ENCODE assay signal across 8 mouse cellular contexts in the genomic region with DNA sequence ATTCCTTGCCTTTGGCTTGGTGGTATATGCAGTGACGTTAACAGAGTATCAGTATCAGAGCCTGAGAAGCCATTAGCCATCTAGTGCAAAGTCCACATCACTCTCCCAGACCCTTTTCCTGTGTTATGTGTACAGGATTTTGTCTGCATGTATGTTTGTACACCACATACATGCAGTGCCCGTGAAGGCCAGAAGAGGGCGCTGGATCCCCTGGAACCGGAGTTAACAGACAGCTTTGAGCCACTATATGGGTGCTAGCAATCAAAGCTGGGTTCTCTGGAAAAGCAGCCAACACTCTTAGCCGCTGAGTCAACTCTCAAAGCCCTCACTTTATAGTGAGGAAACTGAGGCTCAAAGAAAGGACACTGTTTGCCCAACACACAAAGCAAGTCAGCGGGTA. TPM values are rescaled to one million over a fixed set of nuclear protein-coding genes. Genes with fewer than 3 reads are reported as not detected.
DNase-seq lines count a peak whose midpoint lies in the region; ATAC-seq and TF ChIP-seq lines count a peak whose summit lies in the region.

No protein-coding gene starts in this region.

- H3K36me3 ChIP-seq in forebrain, embryonic 10.5 days (replicated peaks): no peaks in the 10 kb centered on the region
- H3K36me3 ChIP-seq in forebrain, embryonic 16.5 days (ENCODE audit: control insufficient read depth, insufficient read depth): no peaks in the 10 kb centered on the region
- H3K36me3 ChIP-seq in embryonic facial prominence, embryonic 12.5 days: no peaks in the 10 kb centered on the region
- no peaks in the 10 kb centered on the region for H3K36me3 ChIP-seq in limb, embryonic 14.5 days (ENCODE audit: control insufficient read depth, insufficient read depth, low read length)

- no peak overlapping the region for H3K9ac ChIP-seq in forebrain, embryonic 16.5 days (replicated peaks; ENCODE audit: low read depth, low read length)
- H3K9ac ChIP-seq in embryonic facial prominence, embryonic 12.5 days: no peak overlapping the region
- H3K9ac ChIP-seq in limb, embryonic 14.5 days (ENCODE audit: low read depth, low read length, severe bottlenecking): no peak overlapping the region

- H3K27me3 ChIP-seq in forebrain, embryonic 10.5 days (ENCODE audit: poor library complexity, severe bottlenecking): peaks cover 50% of the 10 kb centered on the region
- H3K27me3 ChIP-seq in forebrain, embryonic 16.5 days (replicated peaks; ENCODE audit: control insufficient read depth, insufficient read depth, low read length): no peaks in the 10 kb centered on the region
- no peaks in the 10 kb centered on the region for H3K27me3 ChIP-seq in embryonic facial prominence, embryonic 12.5 days
- H3K27me3 ChIP-seq in limb, embryonic 14.5 days (ENCODE audit: control insufficient read depth, insufficient read depth, low read length): no peaks in the 10 kb centered on the region

- no peaks in the 10 kb centered on the region for H3K9me3 ChIP-seq in forebrain, embryonic 10.5 days
- no peaks in the 10 kb centered on the region for H3K9me3 ChIP-seq in forebrain, embryonic 16.5 days (ENCODE audit: control insufficient read depth, low read length)
- H3K9me3 ChIP-seq in embryonic facial prominence, embryonic 12.5 days: no peaks in the 10 kb centered on the region
- H3K9me3 ChIP-seq in limb, embryonic 14.5 days (ENCODE audit: control insufficient read depth, low read length): no peaks in the 10 kb centered on the region

- H3K4me2 ChIP-seq in forebrain, embryonic 16.5 days (ENCODE audit: low read length): no peak overlapping the region
- no peak overlapping the region for H3K4me2 ChIP-seq in embryonic facial prominence, embryonic 12.5 days (replicated peaks)
- no peak overlapping the region for H3K4me2 ChIP-seq in limb, embryonic 14.5 days (replicated peaks; ENCODE audit: low read depth, low read length, severe bottlenecking)

- no peak overlapping the region for H3K4me3 ChIP-seq in forebrain, embryonic 10.5 days
- no peak overlapping the region for H3K4me3 ChIP-seq in forebrain, embryonic 16.5 days (replicated peaks; ENCODE audit: low read length)
- H3K4me3 ChIP-seq in embryonic facial prominence, embryonic 12.5 days: no peak overlapping the region
- H3K4me3 ChIP-seq in limb, embryonic 14.5 days (replicated peaks; ENCODE audit: low read length): no peak overlapping the region

- WGBS in forebrain, embryonic 10.5 days: 69% methylated on average over 6 of the region's 6 CpGs
- WGBS in forebrain, embryonic 16.5 days: 67% methylated on average over 6 of the region's 6 CpGs
- WGBS in embryonic facial prominence, embryonic 12.5 days: 72% methylated on average over 6 of the region's 6 CpGs
- 67% methylated on average over 6 of the region's 6 CpGs for WGBS in limb, embryonic 14.5 days

- no peak for TF ChIP-seq POLR2A in limb, embryonic 14.5 days (IDR thresholded peaks at IDR 0.05; ENCODE audit: borderline replicate concordance, extremely low read depth, insufficient read depth, insufficient read length)

- DNase-seq in forebrain, embryonic 10.5 days (ENCODE audit: extremely low spot score, low spot score): no peak
- peak; percentile 52 for DNase-seq in 3T3-L1 (ENCODE audit: low read depth, low spot score)
- DNase-seq in limb, embryonic 14.5 days (ENCODE audit: low spot score): no peak
- peak; percentile 38 for DNase-seq in testis, postnatal 14 days (ENCODE audit: low spot score)
- DNase-seq in urinary bladder, adult 2 months (ENCODE audit: low spot score): no peak
- no peak for DNase-seq in frontal cortex, postnatal 36 days (ENCODE audit: low spot score in 2 of 2)

- H3K27ac ChIP-seq in forebrain, embryonic 10.5 days: peak overlapping the region; percentile 70
- H3K27ac ChIP-seq in forebrain, embryonic 16.5 days (ENCODE audit: low read length): no peak overlapping the region; the same call in 1 of the 2 replicates
- peak overlapping the region; percentile 67 for H3K27ac ChIP-seq in embryonic facial prominence, embryonic 12.5 days
- peak overlapping the region; percentile 61; the same call in 1 of the 2 replicates for H3K27ac ChIP-seq in limb, embryonic 14.5 days (replicated peaks; ENCODE audit: low read depth, low read length)

- no peak; the same call in 1 of the 2 replicates for ATAC-seq in forebrain, embryonic 16.5 days
- ATAC-seq in embryonic facial prominence, embryonic 12.5 days (ENCODE audit: insufficient number of reproducible peaks, insufficient read depth, low FRiP score, low TSS enrichment): no peak
- no peak for ATAC-seq in limb, embryonic 14.5 days (ENCODE audit: low FRiP score, low read depth)

- peaks cover 71% of the 10 kb centered on the region for H3K4me1 ChIP-seq in forebrain, embryonic 10.5 days
- H3K4me1 ChIP-seq in forebrain, embryonic 16.5 days (replicated peaks; ENCODE audit: control insufficient read depth, insufficient read depth, low read length): peaks cover 8% of the 10 kb centered on the region; the same call in 1 of the 2 replicates
- H3K4me1 ChIP-seq in embryonic facial prominence, embryonic 12.5 days: peaks cover 65% of the 10 kb centered on the region
- peaks cover 20% of the 10 kb centered on the region for H3K4me1 ChIP-seq in limb, embryonic 14.5 days (ENCODE audit: control insufficient read depth, insufficient read depth, low read length)

RNA-seq across cellular contexts. Expression of gene Vps8, which starts 30.8 kb away (rescaled TPM):
- polyA plus RNA-seq in forebrain, embryonic 10.5 days (2016; fragmentation: Nextera tagmentation; extraction: Ambion mirVana): 19.7 and 21.0 TPM in 2 replicates
- 37.5 and 39.6 TPM in 2 replicates for polyA plus RNA-seq in forebrain, embryonic 16.5 days (2015; fragmentation: Nextera tagmentation; extraction: Ambion mirVana)
- 16.7 and 19.7 TPM in 2 replicates for polyA plus RNA-seq in embryonic facial prominence, embryonic 12.5 days (2016; fragmentation: Nextera tagmentation; extraction: Ambion mirVana)
- 11.0 and 13.1 TPM in 2 replicates for polyA plus RNA-seq in limb, embryonic 14.5 days (2012; rRNA removed)
- polyA plus RNA-seq in limb, embryonic 14.5 days (2014; fragmentation: Nextera tagmentation; extraction: Ambion mirVana): 15.2 and 23.6 TPM in 2 replicates
- 13.2 and 14.3 TPM in 2 replicates for polyA plus RNA-seq in urinary bladder, adult 2 months (2012; rRNA removed)

Comparison
In these comparisons a context has a peak if more than half of its experiments do, and no peak if none do; other contexts are left out.
1. DNase-seq: peak in 3T3-L1 (single experiment) and testis, postnatal 14 days (single experiment); none in forebrain, embryonic 10.5 days (single experiment), limb, embryonic 14.5 days (single experiment), urinary bladder, adult 2 months (single experiment) and frontal cortex, postnatal 36 days (0 of 2).